ENCODE assay signal across 9 mouse cellular contexts in the genomic region with DNA sequence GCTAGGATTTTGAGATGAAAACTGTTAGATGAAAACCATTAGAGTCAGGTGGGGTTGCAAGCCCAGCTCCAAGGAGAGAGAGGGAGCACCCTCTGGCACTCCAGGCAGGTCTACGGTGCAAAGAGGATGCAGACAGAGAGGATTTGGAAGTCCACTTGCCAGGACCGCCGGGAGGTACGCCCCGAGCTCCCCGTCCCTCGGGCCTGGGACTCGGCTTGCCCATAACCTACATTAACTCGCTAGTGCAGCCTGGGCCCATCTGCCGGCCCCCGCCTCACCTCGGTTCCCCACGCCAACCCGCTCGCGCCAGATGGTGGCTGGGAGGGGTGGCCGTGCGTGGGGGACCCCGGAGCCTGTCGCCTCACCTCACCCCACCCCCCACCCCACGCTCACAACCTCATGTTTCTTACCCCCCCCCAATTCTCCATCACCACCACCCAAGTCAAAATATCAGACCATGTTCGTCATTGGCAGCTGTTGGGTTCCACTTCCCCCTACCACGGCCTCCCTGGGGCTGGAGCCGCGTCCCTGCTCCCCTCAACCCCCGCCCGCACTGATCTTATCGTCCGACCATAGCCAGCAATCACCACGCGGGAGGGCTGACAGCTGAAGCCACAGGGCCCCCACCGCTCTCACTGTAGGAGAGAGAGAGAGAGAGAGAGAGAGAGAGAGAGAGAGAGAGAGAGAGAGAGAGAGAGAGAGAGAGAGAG. TPM values are rescaled to one million over a fixed set of nuclear protein-coding genes. Genes with fewer than 3 reads are reported as not detected.
A peak's percentile ranks its signal among the peaks of the same experiment; 100 is the strongest.
DNase-seq lines count a peak whose midpoint lies in the region; ATAC-seq and TF ChIP-seq lines count a peak whose summit lies in the region.
"Had no signal": no experiment of that assay in that cellular context is flagged by ENCODE, and none has a peak within 500 bp of the region (broad histone marks: within the 10 kb centered on the region; RNA-seq: fewer than 3 reads in every experiment).

No protein-coding gene starts in this region.

- H3K27ac ChIP-seq in bone marrow macrophage, adult 2 months (ENCODE audit: insufficient read depth, low read depth, low read length): no peak overlapping the region
- H3K27ac ChIP-seq in hindbrain, embryonic 13.5 days: no peak overlapping the region

- H3K9me3 ChIP-seq in E14TG2a.4 (ENCODE audit: low read length): 0 out of 2 replicates have a peak, but pooled peaks cover 6% of the 10 kb centered on the region
- H3K9me3 ChIP-seq in hindbrain, embryonic 13.5 days: no peaks in the 10 kb centered on the region

- no peak for TF ChIP-seq POLR2A in bone marrow macrophage, adult 2 months (IDR thresholded peaks at IDR 0.05; ENCODE audit: borderline replicate concordance, low read depth, low read length)

- no peak for TF ChIP-seq CTCF in E14TG2a.4 (conservative IDR thresholded peaks at IDR 0.05; ENCODE audit: low read length)
- TF ChIP-seq CTCF in bone marrow macrophage, adult 2 months (IDR thresholded peaks at IDR 0.05; ENCODE audit: low read depth, low read length): no peak

- peaks cover 98% of the 10 kb centered on the region for H3K27me3 ChIP-seq in E14TG2a.4 (ENCODE audit: insufficient read depth, low read length)
- H3K27me3 ChIP-seq in hindbrain, embryonic 13.5 days: peaks cover 98% of the 10 kb centered on the region

- H3K4me3 ChIP-seq in E14TG2a.4 (replicated peaks; ENCODE audit: low read length): peak overlapping the region; percentile 77
- peak overlapping the region; percentile 5; the same call in 1 of the 2 replicates for H3K4me3 ChIP-seq in bone marrow macrophage, adult 2 months (ENCODE audit: insufficient read depth, low read length)
- peak overlapping the region; percentile 49 for H3K4me3 ChIP-seq in hindbrain, embryonic 13.5 days

- 2% methylated on average over 31 of the region's 32 CpGs for WGBS in hindbrain, embryonic 13.5 days

- peak overlapping the region; percentile 83 for H3K4me2 ChIP-seq in hindbrain, embryonic 13.5 days

- no peak overlapping the region for H3K9ac ChIP-seq in hindbrain, embryonic 13.5 days

- no peak for DNase-seq in embryo, embryonic 10 days (ENCODE audit: low spot score)
- no peak for DNase-seq in adrenal gland, postnatal 25 days
- DNase-seq in urinary bladder, postnatal 25 days (ENCODE audit: low spot score): no peak
- DNase-seq in urinary bladder, adult 18-20 months (ENCODE audit: low spot score in 2 of 2): no peak
- DNase-seq: lung, postnatal 14 days had no signal

- H3K36me3 ChIP-seq in E14TG2a.4 (ENCODE audit: insufficient read depth, low read length): no peaks in the 10 kb centered on the region
- no peaks in the 10 kb centered on the region for H3K36me3 ChIP-seq in hindbrain, embryonic 13.5 days

- H3K4me1 ChIP-seq in E14TG2a.4 (replicated peaks; ENCODE audit: low read depth, low read length): peaks cover 54% of the 10 kb centered on the region
- H3K4me1 ChIP-seq in bone marrow macrophage, adult 2 months (ENCODE audit: control insufficient read depth, insufficient read depth, low read length): peaks cover 18% of the 10 kb centered on the region
- H3K4me1 ChIP-seq in hindbrain, embryonic 13.5 days (replicated peaks): peaks cover 78% of the 10 kb centered on the region

- ATAC-seq in hindbrain, embryonic 13.5 days (ENCODE audit: low FRiP score): no peak
- ATAC-seq in megakaryocyte progenitor cell, adult 5-6 weeks (replicated peaks; ENCODE audit: poor library complexity): peak; percentile 25; the same call in 1 of the 2 replicates

RNA-seq across cellular contexts. Expression of a gene that starts 1.6 kb away (rescaled TPM):
- not detected in 2 replicates for polyA plus RNA-seq in bone marrow macrophage, adult 2 months (2012; ENCODE audit: insufficient read depth, insufficient read length, missing spikeins)
- polyA plus RNA-seq in hindbrain, embryonic 13.5 days (2015; fragmentation: Nextera tagmentation; extraction: Ambion mirVana): 5.4 and 5.9 TPM in 2 replicates
- 0.05 TPM in 1 of 2 replicates, not detected in the other for total RNA-seq in megakaryocyte progenitor cell, adult 5-6 weeks (2015)
- total RNA-seq in megakaryocyte progenitor cell, adult 5-6 weeks (2017): not detected in 2 replicates
- total RNA-seq in adrenal gland, postnatal 25 days (2021): 8.0 and 12.9 TPM in 2 replicates

RNA-seq across cellular contexts. Expression of a gene that starts 27.0 kb away (rescaled TPM):
- 0.44 TPM in 1 of 2 replicates, not detected in the other for polyA plus RNA-seq in bone marrow macrophage, adult 2 months (2012; ENCODE audit: insufficient read depth, insufficient read length, missing spikeins)
- polyA plus RNA-seq in hindbrain, embryonic 13.5 days (2015; fragmentation: Nextera tagmentation; extraction: Ambion mirVana): 6.1 and 6.7 TPM in 2 replicates
- 0.34 and 0.57 TPM in 2 replicates for total RNA-seq in megakaryocyte progenitor cell, adult 5-6 weeks (2015)
- total RNA-seq in megakaryocyte progenitor cell, adult 5-6 weeks (2017): 0.71 and 1.3 TPM in 2 replicates
- 5.0 and 10.2 TPM in 2 replicates for total RNA-seq in adrenal gland, postnatal 25 days (2021)

RNA-seq across cellular contexts. Expression of a gene that starts 35.5 kb away (rescaled TPM):
- 33.6 and 34.1 TPM in 2 replicates for polyA plus RNA-seq in bone marrow macrophage, adult 2 months (2012; ENCODE audit: insufficient read depth, insufficient read length, missing spikeins)
- 26.0 and 26.1 TPM in 2 replicates for polyA plus RNA-seq in hindbrain, embryonic 13.5 days (2015; fragmentation: Nextera tagmentation; extraction: Ambion mirVana)
- total RNA-seq in megakaryocyte progenitor cell, adult 5-6 weeks (2015): 7.2 and 7.6 TPM in 2 replicates
- total RNA-seq in megakaryocyte progenitor cell, adult 5-6 weeks (2017): 18.8 and 20.0 TPM in 2 replicates
- total RNA-seq in adrenal gland, postnatal 25 days (2021): 18.5 and 21.1 TPM in 2 replicates

RNA-seq across cellular contexts. Expression of a gene that starts 52.9 kb away (rescaled TPM):
- polyA plus RNA-seq in bone marrow macrophage, adult 2 months (2012; ENCODE audit: insufficient read depth, insufficient read length, missing spikeins): 2.2 and 2.7 TPM in 2 replicates
- polyA plus RNA-seq in hindbrain, embryonic 13.5 days (2015; fragmentation: Nextera tagmentation; extraction: Ambion mirVana): 21.2 and 23.4 TPM in 2 replicates
- not detected in 2 replicates for total RNA-seq in megakaryocyte progenitor cell, adult 5-6 weeks (2015)
- not detected in 2 replicates for total RNA-seq in megakaryocyte progenitor cell, adult 5-6 weeks (2017)
- total RNA-seq in adrenal gland, postnatal 25 days (2021): 0.49 TPM in 1 of 2 replicates, not detected in the other

Comparison
In these comparisons a context has a peak if more than half of its experiments do, and no peak if none do; other contexts are left out.
1. H3K4me3 ChIP-seq: peak in every context shown above with its lines; median percentile 77 in E14TG2a.4; 49 in hindbrain, embryonic 13.5 days; 5 in bone marrow macrophage, adult 2 months.